Mouse (Mus musculus) urinary bladder, postnatal 14 days (tissue): Measurements from ENCODE around the gene Hsf4.

Experiments used
- DNase-seq: peaks from one replicate; pipeline ENCODE4 v3.0.0; 2021; ENCODE audit warnings: low spot score

Hsf4 gene

GRCm38 (mm10) chr8:105305211-105306145 is 35.9 kb downstream of the Hsf4 start, which contains the start of gene Elmo3:
TSS of gene Elmo3 (plus strand) at chr8:105305601.
- DNase-seq: peak; percentile 90

GRCm38 (mm10) chr8:105306146-105306691 is 36.6 kb downstream of the Hsf4 start:
- DNase-seq: no peak

- DNase-seq: no peak
Measured at GRCm38 (mm10) chr8:105307670-105308069, 38.1 kb downstream of the Hsf4 start.

GRCm38 (mm10) chr8:105308428-105308827 is 38.8 kb downstream of the Hsf4 start:
- no peak for DNase-seq

GRCm38 (mm10) chr8:105309142-105309847 is 39.7 kb downstream of the Hsf4 start:
- DNase-seq: no peak

- no peak for DNase-seq
Measured at GRCm38 (mm10) chr8:105310118-105310517, 40.5 kb downstream of the Hsf4 start.

GRCm38 (mm10) chr8:105311718-105312117 is 42.1 kb downstream of the Hsf4 start:
- no peak for DNase-seq

- no peak for DNase-seq
Measured at GRCm38 (mm10) chr8:105312891-105313481, 43.4 kb downstream of the Hsf4 start.

- no peak for DNase-seq
Measured at GRCm38 (mm10) chr8:105313622-105314402, 44.2 kb downstream of the Hsf4 start.

GRCm38 (mm10) chr8:105315073-105315769 is 45.6 kb downstream of the Hsf4 start:
- no peak for DNase-seq

- DNase-seq: no peak
Measured at GRCm38 (mm10) chr8:105317941-105318340, 48.3 kb downstream of the Hsf4 start.

GRCm38 (mm10) chr8:105318662-105319190 is 49.1 kb downstream of the Hsf4 start:
- DNase-seq: no peak

- DNase-seq: no peak
Measured at GRCm38 (mm10) chr8:105323183-105323582, 53.6 kb downstream of the Hsf4 start.
